Mouse (Mus musculus) liver, embryonic 14.5 days (tissue): ENCODE measurements at regions not wholly inside any gene's neighbourhood (a gene's known extent, or its start where the extent isn't known, plus 50 kb on each side); places are given as distances from the start of the nearest gene placed in this dataset.

Source experiments
- ATAC-seq: fragments of 200-750 bp; cut with Nextera tagmentation; 2 replicates; pipeline ENCODE4 v1.8.0; 2017; ENCODE audit warnings: moderate number of reproducible peaks, mild to moderate bottlenecking, moderate library complexity; ENCODE audit not compliant: insufficient read depth
- DNase-seq, 3 experiments: peaks; one replicate each; pipeline ENCODE4 v3.0.0-alpha.2; 2012 to 2013; ENCODE audit warnings: low read depth in 3 of 3, low spot score in 3 of 3
- H3K27ac ChIP-seq: fragments of 300-500 bp; sonication (generic); 2 replicates; pipeline ENCODE4 v1.5.1; 2014; ENCODE audit warnings: moderate library complexity, mild to moderate bottlenecking, control low read depth, inconsistent platforms
- H3K27me3 ChIP-seq: fragments of 300-500 bp; sonication (generic); 2 replicates; pipeline ENCODE4 v1.6.1; 2014; ENCODE audit warnings: mild to moderate bottlenecking, low read length, moderate library complexity; ENCODE audit not compliant: control insufficient read depth, insufficient read depth
- H3K36me3 ChIP-seq: fragments of 300-500 bp; sonication (generic); replicated peaks from 2 replicates; pipeline ENCODE4 v1.6.1; 2014; ENCODE audit warnings: low read depth; ENCODE audit not compliant: control insufficient read depth, insufficient read depth
- H3K4me1 ChIP-seq, 2 experiments: fragments of 200-500 bp in 1 of 2; fragments of 300-500 bp in 1 of 2; sonication (generic) in 1 of 2; replicated peaks; 2 replicates each; pipeline ENCODE4 v1.6.1; 2012 to 2014; ENCODE audit warnings: antibody characterized with exemption in 1 of 2, inconsistent platforms in 1 of 2, low read length in 1 of 2; ENCODE audit not compliant: control insufficient read depth in 2 of 2, insufficient read depth in 2 of 2
- H3K4me2 ChIP-seq: fragments of 300-500 bp; sonication (generic); 2 replicates; pipeline ENCODE4 v1.6.1; 2014; ENCODE audit warnings: low read depth, mild to moderate bottlenecking, control low read depth, moderate library complexity
- H3K4me3 ChIP-seq, 2 experiments: fragments of 200-500 bp in 1 of 2; fragments of 300-500 bp in 1 of 2; sonication (generic) in 1 of 2; 2 replicates each; pipeline ENCODE4 v1.5.1; 2012 to 2014; ENCODE audit warnings: low read depth in 2 of 2, low read length in 2 of 2, mild to moderate bottlenecking in 2 of 2, control low read depth in 1 of 2, inconsistent platforms in 1 of 2, moderate library complexity in 1 of 2; ENCODE audit not compliant: insufficient read depth in 1 of 2
- H3K9ac ChIP-seq: fragments of 300-500 bp; sonication (generic); replicated peaks from 2 replicates; pipeline ENCODE4 v1.6.1; 2014; ENCODE audit warnings: mild to moderate bottlenecking, control low read depth, moderate library complexity
- H3K9me3 ChIP-seq: fragments of 300-500 bp; sonication (generic); 2 replicates; pipeline ENCODE4 v1.6.1; 2016; ENCODE audit warnings: low read length, mixed read lengths; ENCODE audit not compliant: control insufficient read depth
- CTCF ChIP-seq: IDR thresholded peaks from 2 replicates; pipeline ENCODE4 v1.5.1; 2016; ENCODE audit warnings: antibody characterized with exemption, low read depth, control low read depth
- EP300 ChIP-seq: IDR thresholded peaks from 2 replicates; pipeline ENCODE4 v1.6.1; 2016; ENCODE audit warnings: antibody characterized with exemption, low read depth
- WGBS: fragments of 180-500 bp; shearing (Covaris S2); extraction: QIAGEN DNeasy Blood & Tissue Kit; methylation state at CpG from one replicate; pipeline ENCODE4 v1.1.7; 2014; ENCODE audit not compliant: insufficient replicate concordance; 5-methylcytosine and 5-hydroxymethylcytosine counted together

- no peaks in the 10 kb centered on the region for H3K36me3 ChIP-seq
- H3K27me3 ChIP-seq: no peaks in the 10 kb centered on the region
- TF ChIP-seq EP300 (no peak), CTCF (no peak)
- H3K4me2 ChIP-seq: no peak overlapping the region
- H3K9ac ChIP-seq: no peak overlapping the region
- no peak overlapping the region for H3K4me3 ChIP-seq
- no peaks in the 10 kb centered on the region for H3K4me1 ChIP-seq
- WGBS: 70% methylated on average over 2 of the region's 2 CpGs
- H3K9me3 ChIP-seq: no peaks in the 10 kb centered on the region
- DNase-seq: no peak
- no peak for ATAC-seq
- H3K27ac ChIP-seq: no peak overlapping the region
Observed at GRCm38 (mm10) chr16:44620536-44620935, 61.8 kb upstream of the Boc start.

- Histone ChIP-seq H3K4me2 (no peak overlapping the region), H3K9ac (no peak overlapping the region), H3K9me3 (no peaks in the 10 kb centered on the region), H3K4me3 (no peak overlapping the region), H3K27me3 (no peaks in the 10 kb centered on the region), H3K27ac (no peak overlapping the region), H3K36me3 (no peaks in the 10 kb centered on the region), H3K4me1 (no peaks in the 10 kb centered on the region)
- ATAC-seq: no peak
- TF ChIP-seq EP300 (no peak), CTCF (no peak)
- WGBS: 68% methylated on average over 4 of the region's 4 CpGs
- no peak for DNase-seq
Observed at GRCm38 (mm10) chr16:44619476-44620103, 60.9 kb upstream of the Boc start.

GRCm38 (mm10) chr16:44617041-44617440, 58.3 kb upstream of the Boc start:
- no peak for DNase-seq

DNA sequence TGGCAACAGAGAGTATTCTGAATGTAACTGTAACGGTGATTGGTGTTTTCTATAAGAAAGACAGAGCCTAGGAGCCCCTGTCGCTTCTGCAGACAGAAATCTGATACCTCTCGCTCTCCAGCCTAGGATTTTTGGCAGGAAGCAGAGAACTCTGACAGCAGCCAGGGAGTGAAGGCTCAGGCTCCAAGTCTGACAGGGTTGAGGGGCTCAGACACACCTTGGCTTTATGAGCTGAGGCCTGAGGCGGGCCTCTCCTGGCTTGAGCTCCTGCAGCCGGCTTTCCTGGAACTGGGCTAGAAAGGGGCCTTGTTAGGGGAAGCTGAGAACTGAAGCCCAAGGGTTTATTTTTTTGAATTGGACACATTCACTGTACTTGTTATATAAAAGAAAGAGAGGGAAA, 57.7 kb upstream of the Boc start:
- no peaks in the 10 kb centered on the region for H3K36me3 ChIP-seq
- TF ChIP-seq EP300 (no peak), CTCF (no peak)
- no peaks in the 10 kb centered on the region for H3K27me3 ChIP-seq
- H3K9me3 ChIP-seq: no peaks in the 10 kb centered on the region
- H3K4me2 ChIP-seq: no peak overlapping the region
- no peak overlapping the region for H3K27ac ChIP-seq
- H3K4me1 ChIP-seq: no peaks in the 10 kb centered on the region
- WGBS: 38% methylated on average over 5 of the region's 5 CpGs
- H3K4me3 ChIP-seq: no peak overlapping the region
- DNase-seq: no peak
- no peak overlapping the region for H3K9ac ChIP-seq
- no peak for ATAC-seq

More at GRCm38 (mm10) chr16:44617041-44617440, 58.3 kb upstream of the Boc start:
- 64% methylated on average over 6 of the region's 6 CpGs for WGBS
- H3K9ac ChIP-seq: no peak overlapping the region
- no peaks in the 10 kb centered on the region for H3K27me3 ChIP-seq
- no peak overlapping the region for H3K4me2 ChIP-seq
- no peak for TF ChIP-seq CTCF
- no peak for TF ChIP-seq EP300
- no peak for ATAC-seq
- H3K27ac ChIP-seq: no peak overlapping the region
- no peaks in the 10 kb centered on the region for H3K9me3 ChIP-seq
- no peaks in the 10 kb centered on the region for H3K36me3 ChIP-seq
- H3K4me1 ChIP-seq: no peaks in the 10 kb centered on the region
- H3K4me3 ChIP-seq: no peak overlapping the region

DNA sequence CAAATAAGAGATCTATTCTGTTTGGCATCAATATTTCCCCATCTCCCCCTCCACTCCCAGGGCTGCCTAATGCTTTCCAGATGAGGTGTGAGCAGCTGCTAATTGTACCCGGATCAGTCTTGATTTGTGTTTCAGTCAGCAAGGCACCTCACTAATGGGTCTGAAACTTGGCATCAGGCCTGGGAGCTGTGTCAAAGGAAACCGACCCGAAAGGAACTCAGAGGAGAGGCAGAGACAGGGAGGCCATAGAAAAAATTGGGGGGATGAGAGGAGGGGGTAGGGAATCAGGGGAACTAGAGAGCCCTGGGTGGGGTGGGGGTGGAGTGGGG, 57.1 kb upstream of the Boc start:
- H3K4me1 ChIP-seq: no peaks in the 10 kb centered on the region
- H3K36me3 ChIP-seq: no peaks in the 10 kb centered on the region
- no peaks in the 10 kb centered on the region for H3K27me3 ChIP-seq
- no peak overlapping the region for H3K27ac ChIP-seq
- no peak overlapping the region for H3K4me2 ChIP-seq
- TF ChIP-seq EP300 (no peak), CTCF (no peak)
- DNase-seq (no peak), ATAC-seq (no peak)
- 45% methylated on average over 3 of the region's 3 CpGs for WGBS
- no peaks in the 10 kb centered on the region for H3K9me3 ChIP-seq
- H3K9ac ChIP-seq: no peak overlapping the region
- H3K4me3 ChIP-seq: no peak overlapping the region
